Mouse (Mus musculus): ENCODE measurements around the gene Gapvd1.

GRCm38 (mm10) chr2:34744476-34744875 is 10.6 kb downstream of the Gapvd1 start:
- TF ChIP-seq CTCF (conservative IDR thresholded peaks at IDR 0.05; ENCODE audit: low read length) (no peak; the same call in 1 of the 2 replicates), NANOG (IDR thresholded peaks at IDR 0.05; ENCODE audit: borderline replicate concordance, low read length) (no peak)

All from E14TG2a.4 (cell line).